Mouse (Mus musculus): ENCODE data around the gene Tmem231.

DNA sequence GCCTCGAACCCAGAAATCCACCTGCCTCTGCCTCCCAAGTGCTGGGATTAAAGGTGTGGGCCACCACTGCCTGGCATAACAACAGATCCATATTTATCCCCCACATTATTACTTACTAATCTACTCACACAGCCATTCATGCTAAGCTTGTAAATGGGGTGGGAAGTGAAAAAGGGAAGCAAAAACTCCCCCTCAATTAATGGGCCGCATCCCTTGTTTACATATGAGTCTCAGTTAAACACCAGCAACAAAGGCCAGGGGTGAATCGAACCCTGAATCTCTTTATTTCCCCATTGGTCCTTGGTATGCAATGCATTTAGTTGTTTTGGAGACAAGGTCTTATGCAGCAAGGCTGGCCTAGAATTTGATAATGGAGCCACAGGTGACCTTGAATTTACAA is 17.2 kb upstream of the Tmem231 start:
- TF ChIP-seq CTCF (IDR thresholded peaks at IDR 0.05; ENCODE audit: borderline replicate concordance, extremely low read depth, insufficient read depth, insufficient read length) (no peak), POLR2A (IDR thresholded peaks at IDR 0.05; ENCODE audit: borderline replicate concordance, extremely low read depth, insufficient read depth, insufficient read length, poor library complexity, severe bottlenecking) (no peak)

All from brain, embryonic 14.5 days (tissue).